Mouse (Mus musculus) MN1 (cell line): ENCODE measurements around the gene Olfr126.

Experiments
- DNase-seq: peaks from one replicate; pipeline ENCODE4 v3.0.0-alpha.2; 2016; ENCODE audit warnings: low spot score

The Olfr126 gene

DNA sequence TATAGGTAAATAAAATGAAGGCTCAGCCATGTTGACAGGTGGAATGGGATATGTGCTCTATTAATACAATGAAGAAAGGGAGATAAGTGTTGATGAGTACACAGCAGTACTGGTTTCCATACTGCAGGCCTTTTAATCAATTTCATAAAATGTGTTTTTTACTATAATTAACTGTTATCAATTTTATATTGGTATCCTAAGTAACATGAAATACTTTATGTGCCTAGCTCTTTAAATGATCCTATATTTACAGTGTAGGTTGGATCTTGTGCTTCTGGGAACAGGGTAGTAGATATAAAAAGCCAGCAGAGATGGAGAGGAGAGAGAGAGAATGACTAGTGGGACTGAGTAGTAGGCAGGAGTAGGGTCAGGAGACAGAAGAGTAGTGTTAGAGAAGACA, at the start of gene Olfr126:
Gene Olfr126, plus strand, starts transcription at position 301 of the 400 bp plus-strand sequence.
- DNase-seq, result no peak

DNA sequence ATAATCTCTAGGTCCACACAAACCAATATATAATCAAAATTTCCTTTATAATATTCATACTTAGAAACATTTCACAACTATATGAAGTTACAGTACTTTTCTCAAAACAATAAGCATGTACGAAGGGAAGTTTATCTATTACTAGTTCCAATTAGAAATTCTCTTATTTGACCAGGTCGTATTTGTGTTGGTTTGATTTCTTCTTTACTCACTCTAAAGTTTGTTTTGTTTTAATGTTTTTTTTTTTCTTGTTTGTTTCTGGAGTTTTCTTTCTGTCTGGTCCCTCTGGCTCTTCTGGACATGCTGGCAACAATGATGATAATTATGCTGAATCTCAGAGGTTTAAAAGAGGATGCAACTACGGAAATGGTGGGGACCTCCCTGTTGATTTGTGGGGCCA, 47.7 kb upstream of the Olfr126 start, which contains the start of gene Olfr124:
Gene Olfr124, plus strand, starts transcription at position 301 of the 400 bp plus-strand sequence.
- DNase-seq, result no peak

DNA sequence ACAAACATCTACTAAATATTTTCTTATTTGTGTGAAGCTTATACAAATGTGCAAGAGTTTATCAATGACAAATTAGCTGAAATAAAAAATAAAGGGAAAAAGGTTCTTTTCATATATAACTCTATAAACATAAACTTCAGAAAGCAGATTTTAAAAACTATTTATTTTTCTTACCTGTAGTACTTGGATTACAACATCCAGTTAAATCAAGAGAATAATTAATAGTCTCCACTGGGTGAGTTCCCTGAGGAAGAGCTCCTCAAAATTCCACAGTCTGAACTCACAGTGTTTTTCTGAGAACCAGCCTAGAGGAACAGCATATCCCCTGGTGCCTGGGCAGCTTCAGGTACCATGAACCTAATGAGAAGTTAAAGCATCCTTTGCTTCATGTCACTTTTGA, 14.6 kb upstream of the Olfr126 start, which contains the start of gene Olfr125:
Gene Olfr125, plus strand, starts transcription at position 301 of the 400 bp plus-strand sequence.
- DNase-seq, result no peak

DNA sequence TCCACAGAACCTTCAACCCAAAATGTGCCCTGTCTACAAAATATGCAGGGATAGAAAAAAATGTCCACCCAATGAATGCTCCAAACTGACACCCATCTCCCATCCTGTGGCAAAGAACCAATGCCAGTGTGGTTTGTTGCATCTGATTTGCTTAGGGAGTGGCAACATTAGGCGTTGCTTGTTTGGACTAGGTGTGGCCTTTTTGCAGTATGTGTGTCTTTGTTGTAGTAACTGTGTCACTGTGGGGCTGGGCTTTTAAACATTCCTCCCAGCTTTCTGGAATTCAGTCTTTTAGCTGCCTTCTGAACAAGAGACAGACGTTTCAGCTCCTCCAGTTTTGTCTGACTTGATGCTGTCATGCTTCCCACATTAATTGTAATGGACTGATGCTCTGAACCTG, 16.6 kb downstream of the Olfr126 start:
- DNase-seq, result no peak

DNA sequence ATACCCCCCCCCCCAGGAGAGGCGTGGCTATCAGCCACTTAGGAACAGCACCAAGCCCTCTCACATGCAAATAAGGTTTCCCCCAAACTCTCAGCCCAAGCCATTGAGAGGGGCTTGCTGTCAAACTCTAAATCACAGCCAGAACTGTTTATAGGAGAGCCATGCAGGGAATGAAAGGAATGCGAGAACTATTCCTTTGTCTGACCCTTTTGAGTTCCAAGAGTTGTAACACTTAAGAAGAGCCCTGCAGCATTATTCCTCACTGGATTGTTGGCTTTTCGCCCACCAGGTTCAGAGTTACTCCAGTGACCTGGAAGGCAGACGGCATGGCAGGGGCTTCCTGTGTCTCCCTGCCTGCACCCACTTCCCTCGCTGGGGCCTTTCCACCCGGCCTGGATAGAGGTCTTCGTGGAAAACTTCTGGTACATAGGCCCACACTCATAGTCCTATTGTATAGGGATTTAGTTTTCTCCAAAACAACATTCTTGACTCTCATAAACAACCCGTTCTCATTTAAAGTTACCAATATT, 22.5 kb downstream of the Olfr126 start:
- no peak for DNase-seq

DNA sequence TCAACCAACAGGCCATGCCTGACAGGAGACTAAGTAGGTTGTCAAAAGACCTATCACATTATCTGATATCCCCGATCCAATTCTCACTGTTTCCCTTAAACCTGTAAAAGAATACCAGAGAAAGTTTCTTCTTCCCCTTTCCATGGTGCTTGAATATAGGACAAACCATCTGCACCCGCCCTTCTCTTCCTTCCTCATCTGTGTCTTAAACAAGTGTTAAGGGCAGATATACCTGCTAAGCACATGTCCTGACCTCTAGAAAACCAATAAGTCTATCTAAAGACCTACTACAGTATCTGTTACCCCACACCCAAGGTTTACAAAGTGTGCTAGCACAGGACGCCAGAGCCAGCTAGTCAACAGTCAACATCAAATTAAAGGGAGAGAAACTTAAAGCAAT, 26.5 kb downstream of the Olfr126 start:
- DNase-seq, result no peak

DNA sequence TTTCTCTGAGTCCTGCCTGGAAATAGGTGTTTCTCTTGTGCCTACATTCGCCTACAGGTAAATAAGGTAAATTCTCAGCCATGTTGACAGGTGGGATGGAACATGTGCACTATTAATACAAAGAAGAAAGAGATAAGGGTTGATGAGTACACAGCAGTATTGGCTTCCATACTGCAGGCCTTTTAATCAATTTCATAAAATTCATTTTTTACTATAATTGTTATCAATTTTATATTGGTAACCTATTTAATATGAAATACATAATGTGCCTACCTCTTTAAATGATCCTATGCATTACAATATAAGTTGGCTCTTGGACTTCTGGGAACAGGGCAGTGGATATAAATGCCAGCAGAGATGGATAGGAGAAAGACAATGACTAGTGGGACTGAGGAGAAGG, 52.9 kb downstream of the Olfr126 start, which contains the start of gene Olfr127:
Gene Olfr127, plus strand, starts transcription at position 301 of the 400 bp plus-strand sequence.
- no peak for DNase-seq
